Mouse (Mus musculus) liver, embryonic 11.5 days (tissue): ENCODE data around the gene Peg12. TPM values are rescaled to one million over a fixed set of nuclear protein-coding genes. Genes with fewer than 3 reads are reported as not detected.

ENCODE experiments used
- ATAC-seq: fragments of 200-750 bp; cut with Nextera tagmentation; replicated peaks from 2 replicates; pipeline ENCODE4 v1.8.0; 2017; ENCODE audit warnings: moderate number of reproducible peaks, mild to moderate bottlenecking, moderate TSS enrichment, moderate library complexity; ENCODE audit not compliant: low FRiP score
- DNase-seq: peaks from one replicate; pipeline ENCODE4 v3.0.0-alpha.2; 2017; ENCODE audit warnings: low spot score
- H3K27ac ChIP-seq: fragments of 300-500 bp; sonication (generic); 2 replicates; pipeline ENCODE4 v1.5.1; 2014; ENCODE audit warnings: mild to moderate bottlenecking, low read depth, low read length, control low read depth
- H3K27me3 ChIP-seq: fragments of 300-500 bp; sonication (generic); replicated peaks from 2 replicates; pipeline ENCODE4 v1.6.1; 2014; ENCODE audit warnings: low read length, mixed read lengths; ENCODE audit not compliant: control insufficient read depth, insufficient read depth
- H3K36me3 ChIP-seq: fragments of 300-500 bp; sonication (generic); 2 replicates; pipeline ENCODE4 v1.6.1; 2014; ENCODE audit warnings: mild to moderate bottlenecking, low read length, moderate library complexity, mixed read lengths; ENCODE audit not compliant: control insufficient read depth, insufficient read depth
- H3K4me1 ChIP-seq: fragments of 300-500 bp; sonication (generic); replicated peaks from 2 replicates; pipeline ENCODE4 v1.6.1; 2014; ENCODE audit warnings: low read length, mixed read lengths; ENCODE audit not compliant: control insufficient read depth, insufficient read depth
- H3K4me2 ChIP-seq: fragments of 300-500 bp; sonication (generic); 2 replicates; pipeline ENCODE4 v1.6.1; 2014; ENCODE audit warnings: mild to moderate bottlenecking, control low read depth, moderate library complexity
- H3K4me3 ChIP-seq: fragments of 300-500 bp; sonication (generic); 2 replicates; pipeline ENCODE4 v1.5.1; 2014; ENCODE audit warnings: low read depth, low read length, control low read depth
- H3K9ac ChIP-seq: fragments of 300-500 bp; sonication (generic); 2 replicates; pipeline ENCODE4 v1.6.1; 2014; ENCODE audit warnings: low read depth, low read length, control low read depth
- H3K9me3 ChIP-seq: fragments of 300-500 bp; sonication (generic); 2 replicates; pipeline ENCODE4 v1.6.1; 2016; ENCODE audit warnings: low read length, inconsistent platforms, mixed read lengths; ENCODE audit not compliant: control insufficient read depth
- WGBS: fragments of 180-500 bp; shearing (Covaris S2); extraction: QIAGEN DNeasy Blood & Tissue Kit; methylation state at CpG from one replicate; pipeline ENCODE4 v1.1.7; 2014; 5-methylcytosine and 5-hydroxymethylcytosine counted together
- polyA plus RNA-seq: library from polyadenylated mRNA; unstranded; fragments of >200 nt; fragmentation: Nextera tagmentation; extraction: Ambion mirVana; gene quantifications from 2 replicates; pipeline ENCODE4 v1.2.1, GENCODE M21; 2014

The Peg12 gene
- polyA plus RNA-seq, 1 experiment from 2014 or later, result 13.0 TPM

DNA sequence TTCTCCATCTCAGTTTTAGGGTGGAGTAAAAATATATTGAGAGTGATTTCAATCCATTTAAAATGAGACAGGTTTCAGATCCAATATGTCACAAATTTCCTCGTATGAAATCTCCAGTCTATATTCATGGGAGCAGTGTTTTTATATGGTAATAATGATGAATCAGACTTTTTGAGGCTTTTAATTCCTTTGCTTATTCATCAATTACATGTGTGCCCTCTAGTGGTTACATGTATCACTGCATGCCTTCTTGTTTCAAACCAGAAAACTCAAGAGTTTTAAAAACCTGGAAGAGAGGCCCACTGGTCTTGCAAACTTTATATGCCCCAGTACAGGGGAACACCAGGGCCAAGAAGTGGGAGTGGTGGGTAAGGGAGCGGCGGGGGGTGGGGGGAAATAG lies 31.1 kb downstream of the Peg12 start:
- DNase-seq (no peak), ATAC-seq (no peak)
- Histone ChIP-seq H3K27me3 (no peaks in the 10 kb centered on the region), H3K27ac (no peak overlapping the region), H3K9ac (no peak overlapping the region), H3K9me3 (no peaks in the 10 kb centered on the region), H3K4me3 (no peak overlapping the region), H3K36me3 (no peaks in the 10 kb centered on the region), H3K4me2 (no peak overlapping the region), H3K4me1 (no peaks in the 10 kb centered on the region)
- 39% methylated on average over 3 of the region's 3 CpGs for WGBS

- no peak for ATAC-seq
- 20% methylated on average over 8 of the region's 8 CpGs for WGBS
Observed at GRCm38 (mm10) chr7:62428337-62428736, 36.0 kb downstream of the Peg12 start.

DNA sequence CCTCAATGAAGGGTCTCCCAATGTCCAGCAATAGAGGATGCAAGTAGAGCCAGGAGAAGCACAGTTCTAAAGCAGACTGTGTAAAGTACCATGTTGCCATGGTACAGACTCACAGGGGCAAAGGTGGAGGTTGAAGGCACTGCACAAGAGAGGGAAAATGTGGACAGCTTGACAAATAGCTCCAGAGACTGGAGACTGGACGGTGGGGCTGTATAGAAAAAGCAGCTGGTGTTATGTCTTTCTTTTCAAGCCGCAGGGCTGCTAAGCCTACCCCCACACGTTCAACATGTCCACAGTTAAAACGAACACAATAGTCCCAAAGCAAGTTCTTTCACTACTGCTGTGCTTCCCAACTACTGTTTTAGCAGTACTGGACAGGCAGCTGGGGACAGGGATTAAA lies 41.1 kb downstream of the Peg12 start:
- H3K27ac ChIP-seq, result no peak overlapping the region
- H3K4me2 ChIP-seq, result no peak overlapping the region
- H3K4me1 ChIP-seq, result no peaks in the 10 kb centered on the region
- H3K27me3 ChIP-seq, result no peaks in the 10 kb centered on the region
- no peaks in the 10 kb centered on the region for H3K36me3 ChIP-seq
- no peak overlapping the region for H3K4me3 ChIP-seq
- 46% methylated on average over 4 of the region's 4 CpGs for WGBS
- no peaks in the 10 kb centered on the region for H3K9me3 ChIP-seq
- no peak overlapping the region for H3K9ac ChIP-seq
- no peak for DNase-seq
- no peak for ATAC-seq

More at GRCm38 (mm10) chr7:62428337-62428736, 36.0 kb downstream of the Peg12 start:
- Histone ChIP-seq H3K4me2 (no peak overlapping the region), H3K4me3 (no peak overlapping the region), H3K27me3 (no peaks in the 10 kb centered on the region), H3K9me3 (no peaks in the 10 kb centered on the region), H3K9ac (no peak overlapping the region), H3K36me3 (no peaks in the 10 kb centered on the region), H3K4me1 (no peaks in the 10 kb centered on the region), H3K27ac (no peak overlapping the region)
- no peak for DNase-seq

- H3K4me1 ChIP-seq, result no peaks in the 10 kb centered on the region
- H3K36me3 ChIP-seq, result no peaks in the 10 kb centered on the region
- H3K27ac ChIP-seq, result no peak overlapping the region
- H3K9me3 ChIP-seq, result no peaks in the 10 kb centered on the region
- ATAC-seq, result no peak
- 72% methylated on average over 6 of the region's 6 CpGs for WGBS
- H3K4me2 ChIP-seq, result no peak overlapping the region
- H3K27me3 ChIP-seq, result no peaks in the 10 kb centered on the region
- no peak overlapping the region for H3K4me3 ChIP-seq
- no peak overlapping the region for H3K9ac ChIP-seq
- DNase-seq, result no peak
Observed at GRCm38 (mm10) chr7:62420566-62420965, 43.7 kb downstream of the Peg12 start.

- Histone ChIP-seq H3K9ac (peak within 1 kb of the TSS; percentile 58), H3K36me3 (no peaks in the 10 kb centered on the region), H3K4me1 (no peaks in the 10 kb centered on the region), H3K4me2 (peak within 1 kb of the TSS; percentile 64), H3K27ac (no peak within 1 kb of the TSS), H3K9me3 (no peaks in the 10 kb centered on the region), H3K27me3 (no peaks in the 10 kb centered on the region), H3K4me3 (peak within 1 kb of the TSS; percentile 64)
- ATAC-seq (peak; percentile 71), DNase-seq (peak; percentile 57)
- 17% methylated on average over 49 of the region's 49 CpGs for WGBS
Observed at GRCm38 (mm10) chr7:62419493-62420360, 44.6 kb downstream of the Peg12 start, which contains the start of gene Mkrn3. Gene Mkrn3, minus strand, starts transcription at chr7:62420139.

- DNase-seq, result no peak
- peak; percentile 29; the same call in 1 of the 2 replicates for ATAC-seq
- Histone ChIP-seq H3K27me3 (no peaks in the 10 kb centered on the region), H3K27ac (no peak overlapping the region), H3K9me3 (no peaks in the 10 kb centered on the region), H3K4me1 (no peaks in the 10 kb centered on the region), H3K9ac (no peak overlapping the region), H3K36me3 (no peaks in the 10 kb centered on the region), H3K4me3 (peak overlapping the region; percentile 64), H3K4me2 (peak overlapping the region; percentile 64)
- WGBS, result 63% methylated on average over 17 of the region's 17 CpGs
Observed at GRCm38 (mm10) chr7:62419105-62419492, 45.2 kb downstream of the Peg12 start.

GRCm38 (mm10) chr7:62418346-62418745 lies 46.0 kb downstream of the Peg12 start:
- no peaks in the 10 kb centered on the region for H3K4me1 ChIP-seq
- no peaks in the 10 kb centered on the region for H3K9me3 ChIP-seq
- DNase-seq (no peak), ATAC-seq (no peak)
- no peak overlapping the region for H3K4me2 ChIP-seq
- no peaks in the 10 kb centered on the region for H3K27me3 ChIP-seq
- no peak overlapping the region for H3K27ac ChIP-seq
- H3K4me3 ChIP-seq, result no peak overlapping the region
- no peak overlapping the region for H3K9ac ChIP-seq
- H3K36me3 ChIP-seq, result no peaks in the 10 kb centered on the region
- WGBS, result 80% methylated on average over 9 of the region's 9 CpGs

DNA sequence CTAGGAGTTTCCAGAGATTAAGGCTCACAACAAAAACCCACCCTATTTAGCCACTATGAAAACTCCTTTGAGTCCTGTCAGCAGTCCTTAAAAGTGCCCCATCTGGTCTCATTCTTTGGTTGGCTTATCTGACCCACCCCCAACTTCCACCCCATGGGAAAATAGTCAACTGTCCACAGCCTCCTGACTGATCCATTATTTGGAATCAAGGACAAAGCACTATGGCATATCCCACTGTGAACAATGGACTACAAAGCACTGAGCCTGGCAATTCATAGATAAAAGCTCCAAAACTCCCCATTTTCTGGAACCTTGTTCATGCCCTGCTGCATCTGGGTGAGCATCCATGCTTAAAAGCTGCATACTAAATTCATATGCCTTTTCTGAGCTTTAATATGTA lies 48.1 kb downstream of the Peg12 start:
- no peaks in the 10 kb centered on the region for H3K9me3 ChIP-seq
- no peak overlapping the region for H3K27ac ChIP-seq
- no peaks in the 10 kb centered on the region for H3K27me3 ChIP-seq
- H3K4me2 ChIP-seq, result no peak overlapping the region
- ATAC-seq (no peak), DNase-seq (no peak)
- H3K4me3 ChIP-seq, result no peak overlapping the region
- no peaks in the 10 kb centered on the region for H3K4me1 ChIP-seq
- H3K9ac ChIP-seq, result no peak overlapping the region
- no peaks in the 10 kb centered on the region for H3K36me3 ChIP-seq

DNA sequence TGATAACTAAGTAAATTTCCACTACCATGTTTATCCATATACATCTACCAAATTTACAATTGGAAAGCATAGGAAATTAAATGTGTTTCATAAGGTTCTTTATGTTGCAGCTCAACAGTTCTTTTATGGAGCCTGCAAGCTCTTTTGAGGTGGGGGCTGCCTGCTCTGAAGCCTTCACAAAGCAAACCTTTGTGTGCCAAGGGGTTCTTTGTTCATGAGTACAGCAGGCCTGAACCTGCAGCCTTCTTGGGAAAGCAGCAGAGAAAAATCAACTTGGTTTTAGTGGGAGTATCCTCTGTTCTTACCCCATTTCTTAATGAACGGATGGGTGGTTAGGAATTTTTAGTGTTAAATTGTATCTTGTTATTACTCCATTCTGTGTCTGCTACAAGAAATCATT lies 49.1 kb downstream of the Peg12 start:
- Histone ChIP-seq H3K27ac (no peak overlapping the region), H3K4me2 (no peak overlapping the region), H3K4me3 (no peak overlapping the region), H3K36me3 (no peaks in the 10 kb centered on the region), H3K4me1 (no peaks in the 10 kb centered on the region), H3K27me3 (no peaks in the 10 kb centered on the region), H3K9ac (no peak overlapping the region), H3K9me3 (no peaks in the 10 kb centered on the region)
- WGBS, result 59% methylated on average over 1 of the region's 1 CpGs
- no peak for ATAC-seq
- no peak for DNase-seq
